Mouse (Mus musculus) embryonic facial prominence, embryonic 14.5 days (tissue): ENCODE results near the gene Prr14. TPM values are rescaled to one million over a fixed set of nuclear protein-coding genes. Genes with fewer than 3 reads are reported as not detected.
"Not testable (repeated sequence)": the region's sequence is repeated elsewhere in the genome, so short reads cannot be mapped to it uniquely, and the experiment has no call there.

Experiments used
- ATAC-seq: fragments of 200-750 bp; cut with Nextera tagmentation; 2 replicates; pipeline ENCODE4 v1.8.0; 2017; ENCODE audit warnings: low read depth, moderate number of reproducible peaks, moderate TSS enrichment
- DNase-seq: peaks from one replicate; pipeline ENCODE4 v3.0.0-alpha.2; 2015; ENCODE audit warnings: low spot score
- H3K27ac ChIP-seq: fragments of 300-500 bp; sonication (generic); replicated peaks from 2 replicates; pipeline ENCODE4 v1.5.1; 2014; ENCODE audit warnings: low read depth, mild to moderate bottlenecking, low read length, moderate library complexity
- H3K27me3 ChIP-seq: fragments of 300-500 bp; sonication (generic); replicated peaks from 2 replicates; pipeline ENCODE4 v1.6.1; 2014; ENCODE audit warnings: low read length; ENCODE audit not compliant: control insufficient read depth, insufficient read depth
- H3K36me3 ChIP-seq: fragments of 300-500 bp; sonication (generic); 2 replicates; pipeline ENCODE4 v1.6.1; 2014; ENCODE audit warnings: low read length, mixed read lengths; ENCODE audit not compliant: control insufficient read depth, insufficient read depth
- H3K4me1 ChIP-seq: fragments of 300-500 bp; sonication (generic); 2 replicates; pipeline ENCODE4 v1.6.1; 2014; ENCODE audit warnings: antibody characterized with exemption, low read length; ENCODE audit not compliant: control insufficient read depth, insufficient read depth
- H3K4me2 ChIP-seq: fragments of 300-500 bp; sonication (generic); 2 replicates; pipeline ENCODE4 v1.6.1; 2014; ENCODE audit warnings: low read depth, mild to moderate bottlenecking, low read length, moderate library complexity, mixed read lengths
- H3K4me3 ChIP-seq: fragments of 300-500 bp; sonication (generic); 2 replicates; pipeline ENCODE4 v1.5.1; 2014; ENCODE audit warnings: low read depth, mild to moderate bottlenecking, low read length
- H3K9ac ChIP-seq: fragments of 300-500 bp; sonication (generic); 2 replicates; pipeline ENCODE4 v1.6.1; 2014; ENCODE audit warnings: low read depth, mild to moderate bottlenecking, low read length, moderate library complexity, mixed read lengths
- H3K9me3 ChIP-seq: fragments of 300-500 bp; sonication (generic); 2 replicates; pipeline ENCODE4 v1.6.1; 2016; ENCODE audit warnings: low read length; ENCODE audit not compliant: control insufficient read depth
- WGBS: fragments of 180-500 bp; shearing (Covaris S2); extraction: QIAGEN DNeasy Blood & Tissue Kit; methylation state at CpG from one replicate; pipeline ENCODE4 v1.1.7; 2014; 5-methylcytosine and 5-hydroxymethylcytosine counted together
- polyA plus RNA-seq: library from polyadenylated mRNA; unstranded; fragments of >200 nt; fragmentation: Nextera tagmentation; extraction: Ambion mirVana; gene quantifications from 2 replicates; pipeline ENCODE4 v1.2.1, GENCODE M21; 2014

Prr14 gene
- polyA plus RNA-seq, 1 experiment from 2014 or later = 40.4 TPM

- H3K4me1 ChIP-seq, H3K27ac ChIP-seq, H3K27me3 ChIP-seq, H3K4me2 ChIP-seq, ATAC-seq, H3K9ac ChIP-seq, H3K4me3 ChIP-seq, DNase-seq, H3K9me3 ChIP-seq: not testable (repeated sequence)
- peaks cover 48% of the 10 kb centered on the region for H3K36me3 ChIP-seq
- WGBS = 91% methylated on average over 2 of the region's 2 CpGs
Observed at GRCm38 (mm10) chr7:127465670-127466069, 6.3 kb downstream of the Prr14 start.

DNA sequence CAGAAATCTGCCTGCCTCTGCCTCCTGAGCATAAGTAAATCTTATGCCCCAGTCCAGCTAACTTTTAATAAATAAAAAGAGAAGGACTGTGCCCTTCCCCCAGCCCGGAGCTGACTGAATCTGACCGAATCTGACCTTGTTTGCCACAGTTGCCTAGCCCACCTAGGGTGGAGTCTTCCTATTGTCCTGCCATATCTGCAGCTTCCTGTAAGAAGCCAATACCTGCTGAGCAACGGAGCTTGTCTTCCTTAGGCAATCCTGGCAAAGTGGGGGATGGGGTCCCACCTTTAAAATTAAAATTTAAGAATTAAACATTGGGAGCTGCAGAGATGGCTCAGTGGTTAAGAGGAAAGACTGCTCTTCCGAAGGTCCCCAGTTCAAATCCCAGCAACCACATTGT lies 7.2 kb downstream of the Prr14 start:
- DNase-seq = no peak
- peaks cover 5% of the 10 kb centered on the region; the same call in 1 of the 2 replicates for H3K4me1 ChIP-seq
- H3K36me3 ChIP-seq = peaks cover 39% of the 10 kb centered on the region
- no peaks in the 10 kb centered on the region for H3K27me3 ChIP-seq
- no peak overlapping the region for H3K27ac ChIP-seq
- no peak overlapping the region for H3K4me2 ChIP-seq
- no peak overlapping the region for H3K4me3 ChIP-seq
- no peak overlapping the region for H3K9ac ChIP-seq
- no peak for ATAC-seq
- 90% methylated on average over 4 of the region's 4 CpGs for WGBS
- no peaks in the 10 kb centered on the region for H3K9me3 ChIP-seq

DNA sequence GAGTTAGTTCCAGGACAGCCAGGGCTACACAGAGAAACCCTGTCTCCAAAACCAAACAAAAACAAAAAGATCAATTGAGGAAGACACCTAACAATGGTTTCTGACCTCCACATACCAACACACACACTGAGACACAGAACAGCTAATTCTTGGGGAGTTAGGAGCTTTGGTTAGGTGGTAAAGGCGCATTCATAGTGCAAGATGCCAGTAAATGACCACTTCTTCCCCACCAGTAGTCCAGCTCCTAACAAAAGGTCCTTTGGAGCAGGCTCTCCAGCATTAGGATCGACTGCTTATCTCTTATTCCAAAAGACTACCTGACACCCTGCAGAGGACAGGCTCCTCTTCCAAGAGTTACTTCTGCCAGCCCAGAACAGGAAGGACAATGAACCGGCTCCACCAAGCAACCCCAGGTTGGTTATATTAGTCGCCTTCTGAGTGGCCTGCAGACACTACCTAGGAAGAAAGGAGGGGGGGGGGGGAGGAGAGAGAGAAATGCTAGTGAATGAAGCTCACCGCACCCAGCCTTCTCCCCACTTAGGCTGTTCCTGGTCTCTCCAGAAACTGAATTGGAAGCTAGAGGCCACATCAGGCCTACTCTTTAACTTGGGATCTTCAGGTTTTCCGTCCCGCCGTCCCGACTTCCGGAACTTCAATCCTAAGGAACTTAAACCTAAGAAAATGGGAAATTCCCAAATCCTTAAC lies 10.8 kb downstream of the Prr14 start:
- Histone ChIP-seq H3K4me3 (peak overlapping the region; percentile 77), H3K27me3 (no peaks in the 10 kb centered on the region), H3K9ac (peak overlapping the region; percentile 89), H3K27ac (peak overlapping the region; percentile 98), H3K4me2 (peak overlapping the region; percentile 70), H3K4me1 (peaks cover 10% of the 10 kb centered on the region), H3K9me3 (no peaks in the 10 kb centered on the region), H3K36me3 (peaks cover 53% of the 10 kb centered on the region)
- no peak for ATAC-seq
- 6% methylated on average over 10 of the region's 10 CpGs for WGBS
- no peak for DNase-seq

DNA sequence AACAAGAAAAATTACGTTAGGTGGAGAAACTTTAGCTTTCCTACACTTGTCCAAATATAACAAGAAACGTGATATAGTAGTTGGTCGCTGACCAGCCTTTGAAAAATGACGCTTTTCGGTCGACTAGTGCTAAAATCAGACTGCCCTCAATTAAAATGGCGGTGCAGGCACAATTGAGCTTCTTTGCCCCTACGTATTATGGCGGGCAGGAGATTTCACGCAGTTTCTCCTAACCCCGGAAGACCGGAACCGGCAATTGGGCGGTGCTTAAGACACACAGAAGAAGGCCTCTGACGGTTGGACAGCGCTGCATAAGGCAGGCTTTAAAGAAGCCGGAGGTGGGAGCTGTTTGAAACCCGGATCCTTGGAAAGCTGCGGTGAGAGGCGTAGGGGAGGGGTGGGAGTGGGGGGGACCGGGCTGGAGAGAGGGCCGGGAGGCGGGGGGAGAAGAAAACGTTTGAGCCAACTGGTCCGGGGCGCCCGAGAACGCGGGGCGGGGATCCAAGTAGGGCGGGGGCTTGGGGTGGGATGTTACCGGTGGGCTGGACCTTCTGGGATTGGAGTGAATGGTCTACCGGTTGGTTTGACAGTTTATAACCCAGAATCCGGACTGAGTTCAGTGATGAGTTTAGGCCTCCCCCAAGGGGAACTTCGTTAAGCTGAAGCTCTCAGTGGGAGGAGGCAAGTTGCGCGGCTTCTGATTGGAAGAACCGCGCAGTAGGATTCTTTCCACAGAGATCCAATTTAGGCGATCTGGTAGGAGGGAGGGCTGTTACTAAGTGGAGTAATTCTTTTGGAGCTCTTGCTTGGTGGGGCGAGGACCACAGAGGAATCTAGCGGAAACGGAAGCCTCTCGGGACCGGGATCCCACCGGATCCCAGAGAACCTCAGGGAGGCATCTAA lies 11.6 kb downstream of the Prr14 start:
- Histone ChIP-seq H3K27ac (peak overlapping the region; percentile 98), H3K9me3 (no peaks in the 10 kb centered on the region), H3K4me3 (peak overlapping the region; percentile 77), H3K9ac (peak overlapping the region; percentile 89), H3K36me3 (peaks cover 56% of the 10 kb centered on the region), H3K27me3 (no peaks in the 10 kb centered on the region), H3K4me2 (peak overlapping the region; percentile 70), H3K4me1 (peaks cover 10% of the 10 kb centered on the region)
- WGBS = 1% methylated on average over 40 of the region's 46 CpGs
- DNase-seq = peak; percentile 100
- ATAC-seq = peak; percentile 95

DNA sequence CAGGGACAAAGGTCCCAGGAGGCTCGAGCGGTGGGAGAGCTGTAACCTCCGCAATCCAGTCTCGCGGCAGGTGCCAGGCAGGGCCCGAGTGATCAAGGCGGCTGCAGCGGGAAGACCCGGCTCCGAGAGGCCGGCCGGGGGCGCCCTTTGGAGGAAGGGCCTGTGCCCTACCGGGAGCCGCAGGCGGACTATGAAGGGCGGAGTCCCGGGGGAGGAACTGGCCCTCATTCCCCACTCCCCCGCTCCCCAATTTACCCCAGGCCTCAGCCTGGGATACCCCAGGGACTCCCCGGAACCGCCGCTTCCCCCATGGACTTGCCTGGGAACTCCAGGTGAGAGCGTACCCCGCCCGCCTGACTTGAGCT lies 12.2 kb downstream of the Prr14 start:
- peaks cover 10% of the 10 kb centered on the region for H3K4me1 ChIP-seq
- DNase-seq = no peak
- H3K36me3 ChIP-seq = peaks cover 58% of the 10 kb centered on the region
- peak overlapping the region; percentile 70 for H3K4me2 ChIP-seq
- 1% methylated on average over 12 of the region's 25 CpGs for WGBS
- peak overlapping the region; percentile 89 for H3K9ac ChIP-seq
- H3K4me3 ChIP-seq = peak overlapping the region; percentile 77
- no peaks in the 10 kb centered on the region for H3K9me3 ChIP-seq
- H3K27ac ChIP-seq = peak overlapping the region; percentile 98
- ATAC-seq = no peak; the same call in 1 of the 2 replicates
- no peaks in the 10 kb centered on the region for H3K27me3 ChIP-seq

- Histone ChIP-seq H3K27ac (peak overlapping the region; percentile 98), H3K27me3 (no peaks in the 10 kb centered on the region), H3K4me2 (peak overlapping the region; percentile 70), H3K4me3 (peak overlapping the region; percentile 77), H3K36me3 (peaks cover 56% of the 10 kb centered on the region), H3K9me3 (no peaks in the 10 kb centered on the region), H3K4me1 (peaks cover 10% of the 10 kb centered on the region), H3K9ac (peak overlapping the region; percentile 89)
- peak; percentile 52 for DNase-seq
- 7% methylated on average over 4 of the region's 7 CpGs for WGBS
- no peak for ATAC-seq
Observed at GRCm38 (mm10) chr7:127472060-127472459, 12.6 kb downstream of the Prr14 start.

- Histone ChIP-seq H3K4me3 (no peak overlapping the region), H3K36me3 (peaks cover 43% of the 10 kb centered on the region), H3K9me3 (no peaks in the 10 kb centered on the region), H3K4me1 (peaks cover 10% of the 10 kb centered on the region), H3K9ac (no peak overlapping the region), H3K4me2 (no peak overlapping the region), H3K27me3 (no peaks in the 10 kb centered on the region), H3K27ac (no peak overlapping the region)
- no peak for ATAC-seq
- peak; percentile 10 for DNase-seq
- 83% methylated on average over 5 of the region's 5 CpGs for WGBS
Observed at GRCm38 (mm10) chr7:127473705-127474104, 14.3 kb downstream of the Prr14 start.

DNA sequence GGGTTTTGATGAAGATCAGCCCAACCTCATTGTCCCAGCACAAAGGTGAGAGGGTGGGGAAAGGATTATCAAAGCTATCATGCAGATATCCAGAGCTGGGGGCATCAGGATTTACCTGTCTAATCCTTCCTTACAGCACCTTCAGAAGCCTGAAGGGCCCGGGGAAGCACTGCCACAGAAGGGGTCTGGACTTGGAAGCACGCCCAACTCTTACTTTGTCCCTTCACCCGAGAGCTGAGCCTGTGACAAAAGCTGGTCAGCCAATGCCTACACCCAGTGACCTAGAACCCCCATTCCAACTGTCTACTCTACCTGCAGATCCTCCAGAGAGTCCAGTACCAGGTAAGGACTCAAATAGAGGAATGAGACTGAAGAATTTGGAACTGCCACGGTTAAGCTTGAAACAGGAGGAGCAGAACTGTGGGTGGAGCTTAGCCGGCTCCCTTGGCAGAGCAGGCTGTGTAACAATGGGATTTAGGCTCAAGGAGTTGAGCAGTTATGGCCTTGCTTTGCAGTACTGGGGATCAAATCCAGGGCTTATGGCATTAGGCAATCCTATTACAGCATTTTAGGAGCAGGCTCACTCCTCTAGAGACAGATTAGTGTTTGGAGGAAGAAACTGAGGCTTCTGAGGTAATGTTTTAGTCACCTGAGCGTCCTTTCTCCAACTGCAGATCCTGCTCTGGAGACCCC lies 15.1 kb downstream of the Prr14 start:
- no peaks in the 10 kb centered on the region for H3K9me3 ChIP-seq
- no peaks in the 10 kb centered on the region for H3K27me3 ChIP-seq
- H3K4me3 ChIP-seq = no peak overlapping the region
- ATAC-seq (no peak), DNase-seq (peak; percentile 26)
- H3K36me3 ChIP-seq = peaks cover 40% of the 10 kb centered on the region
- no peak overlapping the region for H3K4me2 ChIP-seq
- H3K4me1 ChIP-seq = peaks cover 6% of the 10 kb centered on the region
- WGBS = 79% methylated on average over 6 of the region's 6 CpGs
- H3K27ac ChIP-seq = no peak overlapping the region
- no peak overlapping the region for H3K9ac ChIP-seq
